ENCODE assay signal across 8 mouse cellular contexts in genomic region chr8:124316466-124317136, GRCm38 (mm10).
A peak's percentile ranks its signal among the peaks of the same experiment; 100 is the strongest.
DNase-seq lines count a peak whose midpoint lies in the region; ATAC-seq and TF ChIP-seq lines count a peak whose summit lies in the region.

No protein-coding gene starts in this region.

- intact Hi-C loops in gastrocnemius, postnatal 36 days (cut with DNase I) = no loop called here

- TF ChIP-seq CTCF in brain, embryonic 14.5 days (IDR thresholded peaks at IDR 0.05; ENCODE audit: borderline replicate concordance, extremely low read depth, insufficient read depth, insufficient read length) = no peak

- TF ChIP-seq POLR2A in brain, embryonic 14.5 days (IDR thresholded peaks at IDR 0.05; ENCODE audit: borderline replicate concordance, extremely low read depth, insufficient read depth, insufficient read length, poor library complexity, severe bottlenecking) = no peak

- no peaks in the 10 kb centered on the region for H3K36me3 ChIP-seq in intestine, embryonic 16.5 days (ENCODE audit: control insufficient read depth, insufficient read depth, low read length)
- H3K36me3 ChIP-seq in intestine, embryonic 15.5 days = no peaks in the 10 kb centered on the region
- H3K36me3 ChIP-seq in midbrain, embryonic 13.5 days = 0 out of 2 replicates have a peak, but pooled peaks cover 2% of the 10 kb centered on the region

- H3K4me1 ChIP-seq in intestine, embryonic 16.5 days (ENCODE audit: control insufficient read depth, insufficient read depth, low read length) = peaks cover 8% of the 10 kb centered on the region; the same call in 1 of the 2 replicates
- H3K4me1 ChIP-seq in intestine, embryonic 15.5 days (replicated peaks) = peaks cover 22% of the 10 kb centered on the region
- peaks cover 61% of the 10 kb centered on the region for H3K4me1 ChIP-seq in midbrain, embryonic 13.5 days (replicated peaks)

- no peaks in the 10 kb centered on the region for H3K9me3 ChIP-seq in intestine, embryonic 16.5 days (ENCODE audit: control insufficient read depth, low read length)
- H3K9me3 ChIP-seq in intestine, embryonic 15.5 days = no peaks in the 10 kb centered on the region
- H3K9me3 ChIP-seq in midbrain, embryonic 13.5 days = no peaks in the 10 kb centered on the region

- 58% methylated on average over 12 of the region's 12 CpGs for WGBS in intestine, embryonic 16.5 days
- WGBS in intestine, embryonic 15.5 days = 54% methylated on average over 12 of the region's 12 CpGs
- WGBS in midbrain, embryonic 13.5 days = 59% methylated on average over 12 of the region's 12 CpGs

- no peak overlapping the region for H3K4me2 ChIP-seq in intestine, embryonic 16.5 days (ENCODE audit: low read depth, low read length)
- no peak overlapping the region for H3K4me2 ChIP-seq in intestine, embryonic 15.5 days (replicated peaks)
- H3K4me2 ChIP-seq in midbrain, embryonic 13.5 days (replicated peaks) = no peak overlapping the region

- no peaks in the 10 kb centered on the region for H3K27me3 ChIP-seq in intestine, embryonic 16.5 days (replicated peaks; ENCODE audit: control insufficient read depth, insufficient read depth, low read length)
- H3K27me3 ChIP-seq in intestine, embryonic 15.5 days (replicated peaks) = no peaks in the 10 kb centered on the region
- H3K27me3 ChIP-seq in midbrain, embryonic 13.5 days = no peaks in the 10 kb centered on the region

- peak; percentile 41; the same call in 1 of the 2 replicates for ATAC-seq in intestine, embryonic 16.5 days
- ATAC-seq in intestine, embryonic 15.5 days = no peak
- no peak for ATAC-seq in midbrain, embryonic 13.5 days

- H3K9ac ChIP-seq in intestine, embryonic 16.5 days (ENCODE audit: low read depth, low read length) = no peak overlapping the region
- no peak overlapping the region; the same call in 1 of the 2 replicates for H3K9ac ChIP-seq in intestine, embryonic 15.5 days
- no peak overlapping the region for H3K9ac ChIP-seq in midbrain, embryonic 13.5 days (replicated peaks)

- H3K27ac ChIP-seq in intestine, embryonic 16.5 days (ENCODE audit: low read length) = 0 out of 2 replicates have a peak overlapping the region, but pooled peaks have one; percentile 29
- no peak overlapping the region for H3K27ac ChIP-seq in intestine, embryonic 15.5 days
- H3K27ac ChIP-seq in midbrain, embryonic 13.5 days = peak overlapping the region; percentile 10; the same call in 1 of the 2 replicates

- peak; percentile 63 for DNase-seq in brain, embryonic 14.5 days (ENCODE audit: low read depth)
- peak; percentile 64 to 72 for DNase-seq in gastrocnemius, postnatal 36 days
- DNase-seq in kidney, adult 18-20 months = peak; percentile 50
- no peak for DNase-seq in thymus, postnatal 14 days
- DNase-seq in frontal cortex, postnatal 14 days (ENCODE audit: low spot score in 2 of 2) = no peak

- no peak overlapping the region for H3K4me3 ChIP-seq in intestine, embryonic 16.5 days (ENCODE audit: low read length)
- no peak overlapping the region for H3K4me3 ChIP-seq in intestine, embryonic 15.5 days (replicated peaks)
- H3K4me3 ChIP-seq in midbrain, embryonic 13.5 days (replicated peaks) = no peak overlapping the region

Comparison
In these comparisons a context has a peak if more than half of its experiments do, and no peak if none do; other contexts are left out.
1. DNase-seq: peak in brain, embryonic 14.5 days (single experiment), gastrocnemius, postnatal 36 days (2 of 2) and kidney, adult 18-20 months (single experiment); none in thymus, postnatal 14 days (single experiment) and frontal cortex, postnatal 14 days (0 of 2).